Mouse (Mus musculus) forebrain, postnatal 0 days (tissue): Measurements from ENCODE around the gene Tgfbr2. TPM values are rescaled to one million over a fixed set of nuclear protein-coding genes. Genes with fewer than 3 reads are reported as not detected.

Source experiments
- ATAC-seq: fragments of 200-750 bp; cut with Nextera tagmentation; 2 replicates; pipeline ENCODE4 v1.8.0; 2017; ENCODE audit warnings: mild to moderate bottlenecking, moderate library complexity
- DNase-seq: peaks from one replicate; pipeline ENCODE4 v3.0.0-alpha.2; 2015
- H3K27ac ChIP-seq: fragments of 300-500 bp; sonication (generic); 2 replicates; pipeline ENCODE4 v1.5.1; 2014; ENCODE audit warnings: low read depth, mild to moderate bottlenecking, antibody characterized with exemption, low read length, moderate library complexity, mixed read lengths
- H3K27me3 ChIP-seq: fragments of 300-500 bp; sonication (generic); 2 replicates; pipeline ENCODE4 v1.6.1; 2014; ENCODE audit warnings: mild to moderate bottlenecking, low read length, mixed read lengths; ENCODE audit not compliant: insufficient read depth
- H3K36me3 ChIP-seq: fragments of 300-500 bp; sonication (generic); 2 replicates; pipeline ENCODE4 v1.6.1; 2014; ENCODE audit warnings: mild to moderate bottlenecking, moderate library complexity; ENCODE audit not compliant: insufficient read depth
- H3K4me1 ChIP-seq: fragments of 300-500 bp; sonication (generic); 2 replicates; pipeline ENCODE4 v1.6.1; 2014; ENCODE audit warnings: antibody characterized with exemption; ENCODE audit not compliant: insufficient read depth
- H3K4me2 ChIP-seq: fragments of 300-500 bp; sonication (generic); 2 replicates; pipeline ENCODE4 v1.6.1; 2014; ENCODE audit warnings: low read depth, mild to moderate bottlenecking, moderate library complexity
- H3K4me3 ChIP-seq: fragments of 300-500 bp; sonication (generic); 2 replicates; pipeline ENCODE4 v1.5.1; 2014; ENCODE audit warnings: low read depth, low read length, mixed read lengths
- H3K9ac ChIP-seq: fragments of 300-500 bp; sonication (generic); 2 replicates; pipeline ENCODE4 v1.6.1; 2014; ENCODE audit warnings: mild to moderate bottlenecking
- H3K9me3 ChIP-seq: fragments of 300-500 bp; sonication (generic); 2 replicates; pipeline ENCODE4 v1.6.1; 2016; ENCODE audit warnings: low read length
- CTCF ChIP-seq: sonication (generic); IDR thresholded peaks from 2 replicates; pipeline ENCODE4 v1.5.1; 2016; ENCODE audit warnings: antibody characterized with exemption, control low read depth, low read depth
- WGBS: fragments of 180-500 bp; shearing (Covaris S2); extraction: QIAGEN DNeasy Blood & Tissue Kit; methylation state at CpG from one replicate; pipeline ENCODE4 v1.1.7; 2014; 5-methylcytosine and 5-hydroxymethylcytosine counted together
- polyA plus RNA-seq: library from polyadenylated mRNA; unstranded; fragments of >200 nt; fragmentation: Nextera tagmentation; extraction: Ambion mirVana; gene quantifications from 2 replicates; pipeline ENCODE4 v1.2.1, GENCODE M21; 2015
- total RNA-seq: library from RNA; depleted of rRNA; stranded (reverse); fragments of >200 nt; gene quantifications from 2 replicates; pipeline ENCODE4 v1.2.3, GENCODE M21; 2014

Gene Tgfbr2
- total and polyA plus RNA-seq, 2 experiments from 2014 or later: 6.5 to 20.8 TPM

- no peak overlapping the region for H3K4me3 ChIP-seq
- no peak for DNase-seq
- no peak for TF ChIP-seq CTCF
- no peaks in the 10 kb centered on the region for H3K36me3 ChIP-seq
- H3K9me3 ChIP-seq: no peaks in the 10 kb centered on the region
- H3K4me1 ChIP-seq: no peaks in the 10 kb centered on the region
- no peak overlapping the region for H3K4me2 ChIP-seq
- no peak overlapping the region for H3K9ac ChIP-seq
- 23% methylated on average over 3 of the region's 3 CpGs for WGBS
- no peak for ATAC-seq
- no peak overlapping the region for H3K27ac ChIP-seq
- H3K27me3 ChIP-seq: no peaks in the 10 kb centered on the region
Measured at GRCm38 (mm10) chr9:116128886-116129285, 46.3 kb downstream of the Tgfbr2 start.

- H3K27me3 ChIP-seq: no peaks in the 10 kb centered on the region
- no peak overlapping the region for H3K27ac ChIP-seq
- H3K36me3 ChIP-seq: no peaks in the 10 kb centered on the region
- no peak overlapping the region for H3K9ac ChIP-seq
- TF ChIP-seq CTCF: no peak
- H3K4me1 ChIP-seq: no peaks in the 10 kb centered on the region
- H3K9me3 ChIP-seq: no peaks in the 10 kb centered on the region
- no peak for ATAC-seq
- H3K4me3 ChIP-seq: no peak overlapping the region
- WGBS: 78% methylated on average over 2 of the region's 2 CpGs
- DNase-seq: no peak
- H3K4me2 ChIP-seq: no peak overlapping the region
Measured at GRCm38 (mm10) chr9:116128311-116128710, 46.8 kb downstream of the Tgfbr2 start.

- DNase-seq (no peak), ATAC-seq (peak; percentile 34; the same call in 1 of the 2 replicates)
- no peak overlapping the region for H3K9ac ChIP-seq
- H3K4me2 ChIP-seq: no peak overlapping the region
- no peak for TF ChIP-seq CTCF
- no peak overlapping the region for H3K4me3 ChIP-seq
- no peaks in the 10 kb centered on the region for H3K27me3 ChIP-seq
- WGBS: 18% methylated on average over 4 of the region's 4 CpGs
- no peaks in the 10 kb centered on the region for H3K36me3 ChIP-seq
- H3K9me3 ChIP-seq: no peaks in the 10 kb centered on the region
- no peaks in the 10 kb centered on the region for H3K4me1 ChIP-seq
- H3K27ac ChIP-seq: no peak overlapping the region
Measured at GRCm38 (mm10) chr9:116126494-116126893, 48.7 kb downstream of the Tgfbr2 start.

DNA sequence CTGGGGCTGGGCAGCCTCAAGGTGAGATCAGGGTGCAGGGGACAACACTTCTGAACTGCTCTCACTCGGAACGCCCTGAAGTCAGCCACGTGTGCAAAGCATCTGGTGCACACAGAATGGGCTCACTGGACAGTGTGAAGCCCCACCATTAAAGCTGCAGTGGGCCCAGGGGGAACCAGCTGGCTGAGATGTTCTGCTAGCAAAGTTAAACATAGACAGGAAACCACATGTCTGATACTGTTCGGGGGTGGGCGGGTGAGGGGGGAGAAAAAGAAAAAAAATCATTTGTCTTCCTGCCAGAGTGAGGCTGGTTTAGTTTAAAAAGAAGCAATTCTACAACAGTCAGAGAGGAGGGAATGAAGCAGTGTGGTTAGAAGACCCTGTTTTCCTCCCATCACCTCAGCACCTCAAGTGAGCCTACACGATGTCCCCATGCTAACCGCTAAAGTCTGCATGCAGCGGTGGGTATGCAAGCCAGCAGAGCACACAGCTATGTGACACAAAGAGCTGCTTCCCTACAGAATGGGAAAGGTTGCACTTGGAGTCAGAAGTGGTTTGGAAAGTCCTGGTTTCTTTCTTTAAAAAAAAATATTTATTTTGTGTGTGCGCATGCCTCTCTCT lies 52.1 kb downstream of the Tgfbr2 start:
- Histone ChIP-seq H3K4me1 (no peaks in the 10 kb centered on the region), H3K9me3 (no peaks in the 10 kb centered on the region), H3K27me3 (no peaks in the 10 kb centered on the region), H3K4me2 (no peak overlapping the region), H3K36me3 (no peaks in the 10 kb centered on the region), H3K27ac (no peak overlapping the region), H3K9ac (no peak overlapping the region), H3K4me3 (no peak overlapping the region)
- no peak for DNase-seq
- WGBS: 79% methylated on average over 9 of the region's 9 CpGs
- no peak for TF ChIP-seq CTCF
- no peak for ATAC-seq

- Histone ChIP-seq H3K27ac (no peak overlapping the region), H3K9me3 (no peaks in the 10 kb centered on the region), H3K9ac (no peak overlapping the region), H3K4me2 (no peak overlapping the region), H3K36me3 (no peaks in the 10 kb centered on the region), H3K4me1 (no peaks in the 10 kb centered on the region), H3K27me3 (no peaks in the 10 kb centered on the region), H3K4me3 (no peak overlapping the region)
- peak; percentile 11; the same call in 1 of the 2 replicates for TF ChIP-seq CTCF
- WGBS: 84% methylated on average over 6 of the region's 6 CpGs
- DNase-seq (no peak), ATAC-seq (no peak)
Measured at GRCm38 (mm10) chr9:116122544-116122943, 52.6 kb downstream of the Tgfbr2 start.

DNA sequence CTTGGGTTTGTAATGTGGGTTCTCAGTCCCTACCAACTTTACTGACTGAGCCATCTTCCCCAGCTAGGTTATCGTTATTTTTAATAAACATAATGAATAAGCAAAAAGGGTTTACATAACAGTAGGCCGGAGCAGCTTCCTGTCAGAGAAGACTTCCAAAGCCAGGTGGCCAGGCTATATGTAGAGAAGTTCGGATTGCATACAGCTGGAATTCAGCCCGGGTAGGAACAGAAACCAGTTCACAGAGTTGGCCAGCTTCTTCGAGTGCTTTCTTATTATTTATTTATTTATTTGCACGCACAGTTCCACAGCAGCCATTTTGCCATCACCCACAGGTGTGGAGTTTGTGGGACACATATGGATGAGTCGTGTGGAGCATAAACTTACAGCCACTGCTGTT lies 53.7 kb downstream of the Tgfbr2 start:
- Histone ChIP-seq H3K36me3 (no peaks in the 10 kb centered on the region), H3K4me1 (no peaks in the 10 kb centered on the region), H3K4me2 (no peak overlapping the region), H3K4me3 (no peak overlapping the region), H3K9ac (no peak overlapping the region), H3K27me3 (no peaks in the 10 kb centered on the region), H3K27ac (no peak overlapping the region), H3K9me3 (no peaks in the 10 kb centered on the region)
- WGBS: 83% methylated on average over 7 of the region's 7 CpGs
- TF ChIP-seq CTCF: no peak
- no peak for ATAC-seq
- no peak for DNase-seq

GRCm38 (mm10) chr9:116119990-116120389 lies 55.2 kb downstream of the Tgfbr2 start:
- ATAC-seq: no peak
- TF ChIP-seq CTCF: no peak
- WGBS: 69% methylated on average over 7 of the region's 7 CpGs

More at GRCm38 (mm10) chr9:116119990-116120389, 55.2 kb downstream of the Tgfbr2 start:
- Histone ChIP-seq H3K4me1 (no peaks in the 10 kb centered on the region), H3K9ac (no peak overlapping the region), H3K27me3 (no peaks in the 10 kb centered on the region), H3K27ac (no peak overlapping the region), H3K4me2 (no peak overlapping the region), H3K9me3 (no peaks in the 10 kb centered on the region), H3K36me3 (no peaks in the 10 kb centered on the region), H3K4me3 (no peak overlapping the region)
- no peak for DNase-seq
